Mouse (Mus musculus) myocyte (in vitro differentiated cells): Measurements from ENCODE around the gene Fdx1l.

Experiments
- POLR2A ChIP-seq: IDR thresholded peaks from one replicate; pipeline ENCODE4 v1.6.1; 2011; ENCODE audit warnings: low read depth, mild to moderate bottlenecking, control low read depth, moderate library complexity; ENCODE audit not compliant: insufficient read length
- REST ChIP-seq: IDR thresholded peaks from one replicate; pipeline ENCODE4 v1.6.1; 2011; ENCODE audit warnings: mild to moderate bottlenecking, control low read depth, moderate library complexity; ENCODE audit not compliant: insufficient read depth, insufficient read length

GRCm38 (mm10) chr9:21036161-21036560, 37.3 kb downstream of the Fdx1l start:
- TF ChIP-seq REST (no peak), POLR2A (no peak)
